Mouse (Mus musculus) MN1 (cell line): ENCODE measurements around the gene Nol10.

Source experiments
- DNase-seq: peaks from one replicate; pipeline ENCODE4 v3.0.0-alpha.2; 2016; ENCODE audit warnings: low spot score

The Nol10 gene

GRCm38 (mm10) chr12:17362316-17362715, 14.1 kb downstream of the Nol10 start:
- no peak for DNase-seq

- peak; percentile 74 for DNase-seq
Observed at GRCm38 (mm10) chr12:17366981-17367380, 18.7 kb downstream of the Nol10 start.

GRCm38 (mm10) chr12:17369111-17369510, 20.9 kb downstream of the Nol10 start:
- no peak for DNase-seq

DNA sequence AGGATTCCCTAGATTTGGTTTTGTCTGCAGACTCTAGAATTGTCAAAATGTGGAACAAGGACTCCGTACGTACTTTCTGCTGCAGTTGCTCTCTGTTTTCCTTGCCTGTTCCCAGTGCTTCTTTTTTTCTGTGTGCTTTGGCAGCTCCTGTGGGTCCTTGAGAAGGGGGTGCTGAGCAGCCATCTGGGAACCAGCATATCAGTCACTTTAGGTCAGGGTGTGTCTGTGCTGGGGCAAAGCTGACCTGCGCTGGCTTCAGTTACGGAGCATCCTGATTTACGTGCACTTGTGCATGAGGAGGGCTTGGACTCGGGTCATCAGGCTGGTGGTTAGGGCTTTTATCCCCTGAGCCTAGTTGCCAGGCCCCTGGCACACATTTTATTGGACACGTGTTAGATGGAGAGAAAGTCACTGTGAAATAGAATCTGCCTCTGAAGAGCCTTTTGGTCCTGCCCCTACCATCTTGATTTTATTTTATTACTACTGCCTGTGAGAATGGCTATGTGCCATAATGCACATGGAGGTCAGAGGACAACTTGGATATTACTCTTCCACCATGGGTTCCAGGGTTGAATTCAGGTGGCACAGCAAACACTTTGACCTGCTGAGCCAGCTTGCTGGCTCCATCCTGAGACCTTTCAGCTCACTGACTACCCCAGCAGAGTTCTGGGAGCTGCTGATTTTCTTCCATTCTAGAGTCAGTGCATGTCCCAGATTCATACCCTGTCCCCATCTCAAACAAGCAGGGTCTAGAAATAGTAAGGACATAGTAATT, 21.5 kb downstream of the Nol10 start:
- DNase-seq, result no peak

GRCm38 (mm10) chr12:17371589-17372235, 23.5 kb downstream of the Nol10 start:
- no peak for DNase-seq

GRCm38 (mm10) chr12:17372696-17373095, 24.4 kb downstream of the Nol10 start:
- no peak for DNase-seq

DNA sequence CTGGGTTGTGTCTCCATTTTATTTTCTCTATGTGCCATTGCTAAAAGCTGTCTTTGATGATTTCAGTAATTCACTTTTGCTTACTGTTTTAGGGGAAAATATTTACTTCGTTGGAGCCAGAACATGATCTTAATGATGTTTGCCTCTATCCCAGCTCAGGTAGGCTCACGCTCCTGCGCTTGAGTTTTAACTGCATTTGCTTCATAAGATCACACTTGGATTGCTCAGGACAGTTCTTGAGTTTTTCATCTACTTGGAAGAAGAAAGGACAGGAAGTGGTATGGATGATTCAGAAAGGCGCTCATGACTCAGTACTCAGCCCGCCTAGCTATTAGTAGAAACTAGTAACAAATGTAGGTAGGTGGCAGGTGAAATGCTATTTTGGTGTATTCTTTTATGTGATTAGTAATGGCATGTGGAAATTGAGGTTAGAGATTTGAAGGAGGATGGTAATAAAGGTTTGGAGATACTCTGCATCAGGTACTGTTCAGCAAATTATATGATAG, 25.3 kb downstream of the Nol10 start:
- no peak for DNase-seq

DNA sequence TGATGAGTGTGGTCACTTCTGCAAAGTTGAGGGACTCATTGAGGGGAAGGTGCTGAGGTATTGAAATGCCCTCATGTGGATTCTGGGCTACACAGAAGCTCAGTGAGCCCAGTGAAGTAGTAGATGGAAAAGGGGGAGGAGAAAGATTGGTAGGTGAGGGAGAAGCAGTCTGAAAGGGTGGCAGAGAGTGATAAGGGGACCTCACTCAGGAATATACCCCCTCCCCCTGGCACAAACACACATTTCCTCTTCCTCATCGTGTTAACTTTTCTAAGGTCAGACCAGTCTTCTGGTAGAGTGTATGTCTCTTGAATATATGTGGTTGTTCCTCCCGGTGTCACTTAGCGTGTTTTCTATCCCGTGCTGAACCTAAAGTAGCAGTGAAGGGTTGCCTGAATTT, 27.0 kb downstream of the Nol10 start:
- no peak for DNase-seq

GRCm38 (mm10) chr12:17376521-17376920, 28.3 kb downstream of the Nol10 start:
- no peak for DNase-seq

DNA sequence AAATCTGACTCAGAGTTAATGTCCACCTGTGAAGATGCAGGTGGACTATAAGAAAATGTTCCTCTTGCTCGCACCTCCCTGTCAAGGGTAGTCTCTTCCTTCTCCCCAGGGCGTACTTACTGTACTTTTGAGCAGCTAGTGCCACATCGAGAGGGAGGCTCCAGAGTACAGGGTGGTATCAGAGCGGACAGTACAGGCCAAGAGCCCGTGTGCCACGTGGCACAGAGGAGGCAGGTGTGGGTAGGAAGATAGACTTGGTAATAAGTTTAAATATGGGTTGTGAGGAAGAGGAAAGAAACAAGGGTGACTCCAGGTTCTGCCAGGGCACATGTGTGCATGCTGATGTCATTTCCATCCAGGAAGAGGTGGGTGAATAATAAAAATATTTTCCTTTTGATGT, 32.7 kb downstream of the Nol10 start:
- no peak for DNase-seq

DNA sequence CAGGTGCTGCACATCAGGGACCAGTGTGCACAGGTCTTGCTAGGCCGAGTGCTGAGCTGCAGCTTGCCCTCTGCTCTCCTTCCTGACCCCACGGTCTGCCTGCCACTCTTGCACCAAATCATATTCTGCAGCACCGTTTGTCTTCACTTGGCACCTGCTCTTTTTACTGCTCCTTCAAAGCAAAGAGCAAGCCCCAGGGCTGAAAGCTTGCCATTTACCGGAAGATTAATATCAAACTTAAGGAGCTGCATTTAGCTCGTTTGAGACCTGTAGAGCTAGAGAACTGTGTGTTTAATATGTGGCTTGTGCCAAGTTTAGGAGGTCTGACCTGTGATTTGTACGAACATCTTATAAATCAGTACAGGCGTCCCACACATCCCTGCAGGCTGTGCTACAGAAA, 34.5 kb downstream of the Nol10 start:
- no peak for DNase-seq

DNA sequence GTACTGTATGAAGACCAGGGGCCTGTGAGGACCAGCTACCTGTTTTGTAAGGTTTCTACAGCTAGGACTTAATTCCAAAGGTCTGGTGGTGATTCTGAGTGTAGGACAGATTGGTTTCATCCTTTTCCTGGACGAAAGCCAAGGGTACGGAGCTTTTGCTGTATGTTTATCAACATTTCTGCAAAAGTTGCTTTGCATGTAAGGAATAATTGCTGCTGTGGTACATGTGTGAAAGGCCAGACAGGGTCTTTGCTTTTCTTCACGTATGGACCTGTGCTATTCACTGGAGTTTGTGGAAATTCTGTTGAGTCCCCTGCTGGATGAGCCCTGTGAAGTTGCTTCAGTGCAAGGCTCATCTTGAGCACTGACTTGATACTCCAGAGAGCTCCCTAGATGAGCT, 38.6 kb downstream of the Nol10 start:
- peak; percentile 46 for DNase-seq

- peak; percentile 22 for DNase-seq
Observed at GRCm38 (mm10) chr12:17387332-17388135, 39.3 kb downstream of the Nol10 start.

DNA sequence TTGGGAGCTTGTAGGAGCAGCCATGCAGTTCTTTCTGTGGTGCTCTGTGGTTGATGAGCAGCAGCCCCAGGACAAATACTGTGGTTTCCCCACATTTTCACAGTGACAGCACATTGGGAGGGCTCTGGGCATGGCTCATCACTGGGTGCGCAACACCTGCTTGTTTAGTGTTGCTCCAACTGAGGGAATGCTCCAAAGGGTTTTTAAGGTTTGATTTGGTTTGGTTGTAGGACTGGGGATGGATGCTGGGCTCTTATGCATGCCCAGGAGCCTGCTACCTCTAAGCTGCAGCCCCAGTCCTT, 39.8 kb downstream of the Nol10 start:
- DNase-seq, result no peak

DNA sequence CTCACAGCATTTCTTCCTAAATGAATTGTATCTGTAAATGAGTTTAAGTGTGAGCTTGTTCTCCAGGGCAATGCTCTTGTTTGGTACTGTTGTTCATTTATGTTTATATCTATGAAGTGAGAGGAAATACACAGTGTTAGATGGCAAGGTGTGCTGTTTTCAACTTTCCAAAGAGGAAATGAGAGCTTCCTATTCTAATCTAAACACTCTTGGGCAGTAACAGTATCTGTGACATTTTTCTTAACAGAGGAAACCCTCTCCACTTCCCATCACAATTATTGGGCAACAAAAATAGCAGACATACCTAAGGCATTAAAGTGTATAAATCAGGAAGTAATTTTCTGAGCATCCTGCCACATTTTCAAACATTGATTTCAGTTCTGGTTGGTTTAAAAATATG, 41.8 kb downstream of the Nol10 start:
- DNase-seq, result no peak

- DNase-seq, result peak; percentile 34
Observed at GRCm38 (mm10) chr12:17390510-17390909, 42.3 kb downstream of the Nol10 start.

DNA sequence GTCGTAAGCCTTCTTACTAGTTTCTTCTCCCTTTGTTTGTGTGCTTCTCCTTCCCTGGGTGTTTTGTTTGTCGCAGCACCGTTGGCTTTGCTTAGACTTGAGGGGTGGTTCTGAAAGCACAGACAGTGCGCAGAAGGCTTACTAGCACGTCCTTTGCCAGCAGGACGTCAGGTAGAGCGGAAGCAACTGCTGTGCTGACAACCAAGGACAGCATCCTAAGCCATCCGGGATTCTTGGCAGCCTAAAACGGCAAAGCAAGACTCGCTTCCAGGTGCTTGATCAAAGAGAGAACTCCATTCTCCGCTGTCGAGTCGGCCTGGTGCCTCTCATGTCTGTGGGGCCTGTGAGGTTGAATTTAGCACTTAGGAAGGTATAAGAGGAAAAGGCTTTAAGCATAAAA, 44.9 kb downstream of the Nol10 start:
- no peak for DNase-seq

- peak; percentile 80 for DNase-seq
Observed at GRCm38 (mm10) chr12:17397150-17397549, 48.9 kb downstream of the Nol10 start.

DNA sequence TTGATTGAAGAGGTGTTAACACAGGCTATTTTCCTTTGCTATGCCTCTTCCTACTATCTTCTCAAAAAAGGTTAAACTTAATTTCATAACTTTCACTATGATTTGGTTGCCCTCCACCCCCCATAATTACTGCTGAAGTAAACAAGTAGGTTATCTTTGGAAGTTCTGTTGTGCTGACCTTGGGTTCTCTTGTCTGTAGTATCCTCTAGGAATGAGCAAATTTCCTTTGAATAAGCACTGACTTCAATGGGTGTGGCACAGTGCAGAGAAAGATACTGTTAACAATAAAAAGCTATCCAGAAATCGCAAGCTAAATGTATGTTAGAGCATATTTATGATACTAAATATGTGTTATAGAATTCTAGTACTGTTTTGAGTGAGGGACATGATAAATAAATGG, 53.2 kb downstream of the Nol10 start:
- no peak for DNase-seq

DNA sequence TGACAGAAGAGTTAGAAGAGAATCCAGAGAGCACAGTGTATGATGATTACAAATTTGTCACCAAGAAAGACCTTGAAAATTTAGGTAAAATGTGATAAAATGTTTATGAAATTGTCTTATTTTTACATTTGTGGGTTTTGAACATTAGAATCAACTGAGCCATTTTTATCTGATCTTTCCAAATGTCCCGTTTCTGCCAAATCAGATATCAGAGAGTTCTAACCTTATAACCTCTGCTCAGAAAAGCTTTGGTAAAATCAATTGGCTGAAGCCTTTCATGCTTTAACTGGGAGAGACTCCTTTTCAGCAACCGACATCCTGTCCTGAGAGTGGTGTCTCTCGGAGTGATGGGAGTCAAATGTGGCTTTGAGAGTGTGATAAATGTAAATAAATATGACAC, 53.9 kb downstream of the Nol10 start:
- DNase-seq, result no peak

DNA sequence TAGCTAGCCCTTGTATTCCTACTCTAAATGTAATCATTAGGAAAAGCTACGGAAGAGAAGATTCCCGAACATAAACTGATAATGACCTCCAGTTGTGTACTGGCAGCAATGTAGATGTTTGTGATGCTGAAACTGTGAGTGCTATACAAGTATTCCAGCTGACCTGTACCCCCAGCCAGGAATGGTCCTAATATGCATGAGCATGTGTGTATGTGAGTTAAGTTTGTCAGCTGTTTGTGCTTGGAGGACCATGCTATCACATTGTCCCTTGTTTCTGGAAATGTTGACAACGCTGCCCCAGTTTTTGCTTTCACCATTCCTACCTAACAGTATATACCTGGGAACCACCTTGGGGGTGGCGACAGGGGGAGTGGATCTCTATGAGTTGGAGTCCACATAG, 55.7 kb downstream of the Nol10 start:
- DNase-seq, result no peak

DNA sequence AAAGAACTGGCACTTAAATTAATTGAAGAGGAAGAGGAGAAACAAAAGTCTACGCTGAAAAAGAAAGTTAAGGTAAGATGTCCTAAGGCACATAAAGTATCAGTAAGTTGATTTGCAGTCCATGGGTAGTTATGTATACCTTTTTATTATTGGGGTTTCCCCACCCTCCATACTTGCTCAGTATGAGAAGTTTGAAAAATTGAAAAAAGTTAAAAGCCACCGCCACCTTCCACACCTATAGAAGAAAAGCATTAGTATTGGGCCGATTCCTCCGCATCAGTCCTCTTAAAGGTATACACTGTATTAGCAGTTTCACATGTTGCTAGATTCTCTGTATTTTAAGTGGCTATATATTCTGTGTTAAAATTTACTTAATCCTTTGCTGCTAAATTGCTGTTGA, 58.6 kb downstream of the Nol10 start:
- no peak for DNase-seq

DNA sequence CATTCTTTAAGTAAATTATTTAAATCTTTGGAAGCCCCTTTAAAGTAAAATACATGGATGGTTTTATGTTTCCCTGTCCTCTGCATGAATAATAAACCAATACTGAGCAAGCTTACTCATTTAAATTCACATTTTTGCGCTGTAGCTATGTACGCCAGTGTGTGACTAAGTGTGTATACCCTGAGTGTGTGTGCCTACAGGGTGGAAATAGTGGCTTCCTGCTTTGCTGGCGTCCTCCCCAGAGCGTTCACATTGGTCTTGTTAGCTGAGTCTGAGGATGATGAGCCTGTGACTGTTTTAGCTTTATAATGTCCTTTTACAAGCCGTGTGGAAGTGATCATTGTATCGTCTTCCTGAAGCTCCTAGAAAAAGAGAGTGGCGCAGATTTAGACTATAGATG, 60.1 kb downstream of the Nol10 start:
- DNase-seq, result no peak
